ENCODE assay signal across 8 mouse cellular contexts in genomic region chr2:118597673-118598568, GRCm38 (mm10). TPM values are rescaled to one million over a fixed set of nuclear protein-coding genes. Genes with fewer than 3 reads are reported as not detected.
DNase-seq lines count a peak whose midpoint lies in the region; ATAC-seq lines count a peak whose summit lies in the region.

Gene Bub1b (plus strand): TSS chr2:118598211.

- H3K79me2 ChIP-seq in macrophage (ENCODE audit: inconsistent target): peaks cover 47% of the 10 kb centered on the region

- WGBS in hindbrain, embryonic 16.5 days: 6% methylated on average over 41 of the region's 41 CpGs
- 5% methylated on average over 39 of the region's 41 CpGs for whole genome bisulfite sequencing in macrophage (ENCODE audit: missing documents)

- H3K36me3 ChIP-seq in hindbrain, embryonic 16.5 days (ENCODE audit: control insufficient read depth, insufficient read depth, low read length): no peaks in the 10 kb centered on the region
- no peaks in the 10 kb centered on the region for H3K36me3 ChIP-seq in macrophage (ENCODE audit: inconsistent target)

- H3K4me3 ChIP-seq in hindbrain, embryonic 16.5 days (ENCODE audit: low read length): peak within 1 kb of the TSS; percentile 67
- H3K4me3 ChIP-seq in macrophage (ENCODE audit: inconsistent target): peak within 1 kb of the TSS; percentile 85

- ATAC-seq in hindbrain, embryonic 16.5 days: peak; percentile 100

- DNase-seq in WW6 (ENCODE audit: low read depth, low spot score): peak; percentile 86
- peak; percentile 66 to 86 for DNase-seq in cerebellum, postnatal 4 days (ENCODE audit: low spot score in 2 of 2)
- DNase-seq in gastrocnemius, adult 18-20 months (ENCODE audit: low spot score): peak; percentile 94
- DNase-seq in left cerebral cortex, adult 18-20 months (ENCODE audit: low spot score in 2 of 2): peak; percentile 91 to 93
- peak; percentile 93 for DNase-seq in right cerebral cortex, adult 18-20 months
- DNase-seq in urinary bladder, postnatal 10 days (ENCODE audit: low spot score): peak; percentile 49

- no peaks in the 10 kb centered on the region; the same call in none of the 2 replicates for H3K4me1 ChIP-seq in hindbrain, embryonic 16.5 days (ENCODE audit: control insufficient read depth, insufficient read depth, low read depth, low read length)

- H3K9ac ChIP-seq in hindbrain, embryonic 16.5 days (ENCODE audit: low read depth, low read length): peak within 1 kb of the TSS; percentile 59

- no peaks in the 10 kb centered on the region for H3K9me3 ChIP-seq in hindbrain, embryonic 16.5 days (ENCODE audit: control insufficient read depth, low read length)

- peak within 1 kb of the TSS; percentile 90 for H3K4me2 ChIP-seq in hindbrain, embryonic 16.5 days (ENCODE audit: low read length)

- H3K27ac ChIP-seq in hindbrain, embryonic 16.5 days (ENCODE audit: low read depth, low read length): no peak within 1 kb of the TSS
- peak within 1 kb of the TSS; percentile 67 for H3K27ac ChIP-seq in macrophage

- H3K27me3 ChIP-seq in hindbrain, embryonic 16.5 days (replicated peaks; ENCODE audit: control insufficient read depth, insufficient read depth, low read length): no peaks in the 10 kb centered on the region

RNA-seq across cellular contexts. Expression of gene Bub1b, which starts in this region (rescaled TPM):
- under 1 TPM; 0.21 to 0.71 TPM for total RNA-seq in gastrocnemius, adult 18-20 months (2021)
- 13.8 and 16.9 TPM in 2 replicates for polyA plus RNA-seq in hindbrain, embryonic 16.5 days (2015; fragmentation: Nextera tagmentation; extraction: Ambion mirVana)
- 1 to 10 TPM; 1.0 to 1.1 TPM for total RNA-seq in left cerebral cortex, adult 18-20 months (2021)
- 10 to 100 TPM in 3 of 26 experiments, 1 to 10 TPM in 22, under 1 TPM in 1; 0.62 to 37.3 (median 5.9) TPM for total RNA-seq in macrophage (2018; cell fraction: chromatin; rRNA removed)
- total RNA-seq in macrophage (2018; cell fraction: cytosol; rRNA removed): 1 to 10 TPM; 1.5 to 6.9 (median 2.7) TPM
- total RNA-seq in macrophage (2018; cell fraction: nucleus; rRNA removed): 10 to 100 TPM in 1 of 26 experiments, 1 to 10 TPM in 25; 1.3 to 15.2 (median 4.0) TPM
- 2.2 to 9.4 TPM (median 7.8 TPM) in 3 replicates for polyA plus RNA-seq in macrophage (2018)

Comparison
In these comparisons a context has a peak if more than half of its experiments do, and no peak if none do; other contexts are left out.
1. Peak in DNase-seq in gastrocnemius, adult 18-20 months; RNA of the gene not detected or under 1 TPM.